Mouse (Mus musculus) ES-E14 (cell line): ENCODE data around the gene Rpn1.

Experiments
- CHD2 ChIP-seq: IDR thresholded peaks from 2 replicates; pipeline ENCODE4 v1.6.1; 2014; ENCODE audit warnings: mild to moderate bottlenecking, low read depth, low read length, inconsistent platforms
- MAFK ChIP-seq: IDR thresholded peaks from 2 replicates; pipeline ENCODE4 v1.6.1; 2014; ENCODE audit warnings: mild to moderate bottlenecking, low read depth, low read length, inconsistent platforms; ENCODE audit not compliant: insufficient read depth

- TF ChIP-seq MAFK (no peak), CHD2 (no peak)
These were observed 49.6 kb downstream of the Rpn1 start for GRCm38 (mm10) chr6:88133878-88134277.
